Mouse (Mus musculus) kidney, adult 9 months (tissue): ENCODE results near the gene Kbtbd4.
"Not testable (repeated sequence)": the region's sequence is repeated elsewhere in the genome, so short reads cannot be mapped to it uniquely, and the experiment has no call there.

ENCODE experiments used
- DNase-seq: peaks from one replicate; pipeline ENCODE4 v3.0.0; 2022

Kbtbd4 gene

GRCm38 (mm10) chr2:90904076-90904855 is at the start of gene Kbtbd4, which contains the start of gene Ndufs3:
Kbtbd4 (plus strand) TSS chr2:90904740.
Ndufs3 (minus strand) TSS chr2:90904827.
- peak; percentile 92 for DNase-seq

DNA sequence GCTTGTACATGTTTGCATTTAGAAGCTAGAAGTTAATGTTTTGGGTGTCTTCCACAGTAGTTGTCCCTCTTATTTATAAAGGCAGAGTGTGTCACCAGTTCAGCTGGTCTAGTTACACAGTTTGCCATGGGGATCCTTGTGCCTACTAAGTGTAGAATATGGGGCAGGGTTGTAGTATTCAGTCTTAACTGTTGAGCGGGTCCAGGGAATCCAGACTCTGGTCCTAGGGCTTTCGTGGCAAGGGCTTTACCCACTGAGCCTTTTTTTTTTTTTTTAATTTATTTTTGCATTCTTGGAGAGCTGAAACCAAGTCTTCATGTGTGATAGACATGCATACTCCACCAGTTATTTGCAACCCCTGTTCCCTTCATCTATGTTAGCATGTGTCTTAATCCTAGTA is 43.1 kb upstream of the Kbtbd4 start:
- no peak for DNase-seq

DNA sequence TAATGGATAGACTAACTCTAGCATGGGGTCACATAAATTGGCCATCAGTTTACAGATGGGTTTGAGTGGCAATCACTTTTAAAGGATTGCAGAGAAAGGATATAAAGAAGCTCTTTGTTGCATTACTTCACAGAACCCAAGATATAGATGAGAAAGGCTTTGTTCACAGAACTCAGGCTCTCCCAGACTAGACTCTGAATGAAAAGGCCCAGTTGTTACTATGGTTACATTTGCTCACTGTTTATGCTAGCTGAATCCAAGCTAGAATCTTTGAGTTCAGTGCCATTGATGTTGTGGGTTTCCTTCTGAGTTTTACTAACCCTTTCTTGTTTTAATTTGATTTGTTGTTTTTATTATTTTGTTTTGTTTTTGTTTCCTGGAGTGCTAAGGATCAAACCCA is 40.4 kb upstream of the Kbtbd4 start:
- no peak for DNase-seq

DNA sequence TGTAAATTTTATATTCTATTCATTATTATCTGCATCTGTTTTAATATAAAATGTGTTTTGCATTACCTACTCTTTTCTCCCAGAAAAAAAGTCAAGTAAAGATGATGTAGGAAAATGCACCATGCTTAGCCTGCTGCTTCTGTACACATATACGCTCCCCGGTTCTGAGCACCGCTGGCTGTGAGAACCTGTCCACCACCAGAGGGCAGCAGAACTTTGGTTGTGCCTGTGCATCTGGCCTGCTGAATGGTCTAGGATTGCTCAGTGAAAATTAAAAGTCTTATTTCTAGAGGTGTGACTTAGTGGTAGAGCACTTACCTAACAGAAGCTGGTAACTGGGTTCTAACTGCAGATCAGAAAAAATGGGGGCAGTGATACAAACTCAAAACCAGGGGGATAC is 38.0 kb upstream of the Kbtbd4 start:
- peak; percentile 87 for DNase-seq

GRCm38 (mm10) chr2:90870136-90870601 is 34.4 kb upstream of the Kbtbd4 start:
- DNase-seq = no peak

GRCm38 (mm10) chr2:90871180-90871961 is 33.2 kb upstream of the Kbtbd4 start:
- DNase-seq = no peak

- no peak for DNase-seq
Observed at GRCm38 (mm10) chr2:90874025-90874424, 30.5 kb upstream of the Kbtbd4 start.

- no peak for DNase-seq
Observed at GRCm38 (mm10) chr2:90875239-90875638, 29.3 kb upstream of the Kbtbd4 start.

DNA sequence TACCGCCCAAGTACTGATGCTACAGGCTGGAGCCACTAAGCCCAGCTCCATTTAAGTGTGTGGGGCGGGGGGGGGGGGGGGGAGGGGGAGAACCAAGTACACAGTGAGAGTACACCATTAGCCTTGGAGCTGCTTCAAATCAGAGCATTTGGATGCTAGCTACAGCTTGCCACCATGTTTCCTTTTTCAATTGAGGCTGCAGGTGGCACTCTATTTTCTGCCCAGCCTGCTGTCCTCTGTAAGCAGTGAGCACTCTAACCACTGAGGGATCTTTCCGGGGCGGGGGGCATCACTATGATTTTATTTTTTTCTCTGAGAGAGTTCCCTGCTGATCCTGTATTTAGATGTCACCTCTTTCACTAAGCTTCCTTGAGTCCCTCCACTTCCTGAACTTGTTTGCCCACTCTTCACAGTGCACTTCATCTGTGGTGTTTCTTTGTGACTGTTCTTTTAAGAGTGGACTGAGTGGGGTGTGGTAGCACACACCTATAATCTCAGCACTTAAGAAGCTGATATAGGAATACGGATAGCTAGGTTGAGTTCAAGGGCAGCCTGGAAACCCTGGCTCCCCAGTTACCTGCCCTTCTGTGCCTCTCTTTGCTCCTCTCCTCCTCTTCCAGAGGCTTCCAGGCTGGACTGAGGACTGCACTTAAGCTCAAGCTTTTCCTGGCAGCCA is 26.8 kb upstream of the Kbtbd4 start:
- DNase-seq = no peak

- DNase-seq = no peak
Observed at GRCm38 (mm10) chr2:90879419-90879818, 25.1 kb upstream of the Kbtbd4 start.

DNA sequence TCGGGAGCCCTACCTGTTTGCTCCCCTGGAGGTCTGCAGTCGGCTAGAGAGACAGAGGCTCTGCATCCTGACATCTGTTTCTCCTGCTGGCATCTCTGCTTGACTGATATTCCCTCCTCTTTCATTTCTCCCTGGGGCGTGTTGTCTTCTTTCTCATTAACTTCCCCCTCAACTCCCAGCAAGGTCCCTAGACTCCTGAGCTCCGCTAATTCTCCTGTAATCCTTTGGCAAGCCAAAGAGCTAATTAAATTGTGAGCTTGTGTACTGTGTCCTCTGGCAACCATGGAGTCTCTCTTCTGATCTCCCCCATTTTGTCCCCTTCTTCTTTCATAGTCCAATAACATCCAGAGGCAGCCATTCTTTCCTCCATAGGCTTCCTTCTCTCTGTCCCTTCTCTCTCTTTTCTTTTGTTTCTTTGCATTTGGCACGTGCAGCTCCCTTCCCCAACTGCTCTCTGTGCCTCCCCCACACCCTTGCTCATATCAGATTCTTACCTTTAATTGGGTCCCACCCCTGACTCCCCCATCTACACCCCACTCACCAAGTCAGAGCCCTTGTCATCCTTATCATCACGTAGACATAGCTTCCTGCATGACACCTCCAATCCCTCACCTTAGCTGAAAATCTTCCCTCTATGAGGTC is 24.3 kb upstream of the Kbtbd4 start:
- no peak for DNase-seq

GRCm38 (mm10) chr2:90881824-90882223 is 22.7 kb upstream of the Kbtbd4 start:
- DNase-seq = no peak

GRCm38 (mm10) chr2:90885218-90886041 is 19.1 kb upstream of the Kbtbd4 start, which contains the start of gene C1qtnf4:
C1qtnf4 (plus strand) TSS chr2:90885860.
- no peak for DNase-seq

DNA sequence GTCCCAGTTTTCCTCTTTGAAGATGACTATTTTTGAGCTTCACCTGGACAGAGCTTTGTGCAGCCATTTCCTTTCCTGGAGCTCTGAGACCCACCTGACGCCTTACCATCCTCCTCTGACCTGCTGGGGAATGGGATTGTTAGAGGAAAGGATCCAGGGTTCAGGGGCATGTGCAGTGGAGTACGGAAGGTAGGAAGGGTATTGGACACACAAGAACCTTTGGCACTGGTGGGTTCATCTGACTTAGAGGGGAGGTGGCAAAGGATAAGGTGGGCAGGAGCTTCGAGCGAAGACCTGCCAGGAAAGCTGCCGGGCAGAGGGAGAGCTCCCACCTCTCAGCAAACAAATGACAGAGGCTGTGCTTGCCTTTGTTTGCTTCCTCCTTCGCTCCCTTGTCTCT is 18.1 kb upstream of the Kbtbd4 start:
- no peak for DNase-seq

DNA sequence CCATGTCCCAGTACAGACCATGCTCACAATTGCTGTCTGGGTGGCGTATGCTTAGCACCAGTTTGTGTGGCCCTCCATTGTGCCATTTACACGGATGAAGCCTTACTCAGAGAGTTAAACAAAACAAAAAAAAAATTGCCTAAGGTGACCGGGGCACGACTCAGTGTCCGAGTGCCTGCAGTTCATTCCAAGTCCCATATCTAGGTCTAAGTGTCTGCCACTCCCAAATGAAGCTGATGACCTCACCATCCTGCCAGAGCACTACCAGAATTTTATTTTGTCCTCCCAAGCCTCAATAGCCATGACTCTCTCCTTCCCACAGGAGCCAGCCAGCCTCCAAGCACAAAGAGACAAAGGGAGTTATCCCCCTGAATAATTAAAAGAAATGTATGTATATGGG is 16.9 kb upstream of the Kbtbd4 start:
- DNase-seq = no peak

DNA sequence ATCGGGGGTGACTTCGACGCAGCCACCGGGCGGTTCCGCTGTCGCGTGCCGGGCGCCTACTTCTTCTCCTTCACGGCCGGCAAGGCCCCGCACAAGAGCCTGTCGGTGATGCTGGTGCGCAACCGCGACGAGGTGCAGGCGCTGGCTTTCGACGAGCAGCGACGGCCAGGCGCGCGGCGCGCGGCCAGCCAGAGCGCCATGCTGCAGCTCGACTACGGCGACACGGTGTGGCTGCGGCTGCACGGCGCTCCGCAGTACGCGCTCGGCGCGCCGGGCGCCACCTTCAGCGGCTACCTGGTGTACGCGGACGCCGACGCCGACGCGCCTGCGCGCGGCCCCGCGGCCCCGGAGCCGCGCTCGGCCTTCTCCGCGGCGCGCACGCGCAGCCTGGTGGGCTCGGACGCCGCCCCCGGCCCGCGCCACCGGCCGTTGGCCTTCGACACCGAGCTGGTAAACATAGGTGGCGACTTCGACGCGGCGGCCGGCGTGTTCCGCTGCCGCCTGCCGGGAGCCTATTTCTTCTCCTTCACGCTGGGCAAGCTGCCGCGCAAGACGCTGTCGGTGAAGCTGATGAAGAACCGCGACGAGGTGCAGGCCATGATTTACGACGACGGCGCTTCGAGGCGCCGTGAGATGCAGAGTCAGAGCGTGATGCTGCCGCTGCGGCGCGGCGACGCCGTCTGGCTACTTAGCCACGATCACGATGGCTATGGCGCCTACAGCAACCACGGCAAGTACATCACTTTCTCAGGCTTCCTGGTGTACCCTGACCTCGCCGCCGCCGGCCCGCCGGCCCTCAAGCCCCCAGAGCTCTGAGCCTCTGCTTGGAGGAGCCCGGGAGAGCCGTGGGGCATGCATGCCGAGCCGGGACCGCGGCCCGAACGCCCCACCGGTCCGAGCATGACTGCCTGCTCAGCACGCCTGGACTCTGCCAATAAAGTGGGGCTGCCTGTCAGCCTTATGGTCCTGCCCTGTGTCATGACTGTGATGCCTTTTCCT is 14.7 kb upstream of the Kbtbd4 start:
- DNase-seq = peak; percentile 34

DNA sequence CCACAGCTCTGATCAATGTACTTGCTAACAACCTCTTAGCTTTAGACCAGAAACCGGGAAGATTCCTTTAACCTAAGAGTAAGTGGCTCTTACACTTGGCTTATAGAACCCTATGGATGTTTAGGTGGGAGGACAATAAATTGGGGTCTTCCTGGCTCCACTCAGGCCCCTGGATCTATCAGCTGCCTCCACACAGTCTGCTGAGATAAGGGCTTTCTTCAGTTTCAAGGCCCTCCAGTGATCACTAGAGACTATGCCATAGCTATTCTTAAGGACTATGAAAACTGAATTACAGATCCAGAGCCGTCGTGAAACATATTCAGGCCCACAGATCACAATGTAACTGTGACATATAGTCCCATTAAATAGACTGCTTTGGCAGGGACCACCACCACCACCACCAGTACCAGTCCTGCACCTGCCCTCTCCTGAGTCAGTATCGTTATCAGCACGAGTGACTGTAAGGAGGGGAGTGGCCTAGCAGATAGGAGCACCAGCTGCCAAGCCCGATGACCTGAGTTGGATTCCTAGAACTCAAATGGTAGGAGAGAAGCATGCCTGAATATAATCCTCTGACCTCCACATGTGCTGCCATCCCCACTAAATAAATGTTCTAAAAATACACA is 10.8 kb upstream of the Kbtbd4 start:
- DNase-seq = no peak

DNA sequence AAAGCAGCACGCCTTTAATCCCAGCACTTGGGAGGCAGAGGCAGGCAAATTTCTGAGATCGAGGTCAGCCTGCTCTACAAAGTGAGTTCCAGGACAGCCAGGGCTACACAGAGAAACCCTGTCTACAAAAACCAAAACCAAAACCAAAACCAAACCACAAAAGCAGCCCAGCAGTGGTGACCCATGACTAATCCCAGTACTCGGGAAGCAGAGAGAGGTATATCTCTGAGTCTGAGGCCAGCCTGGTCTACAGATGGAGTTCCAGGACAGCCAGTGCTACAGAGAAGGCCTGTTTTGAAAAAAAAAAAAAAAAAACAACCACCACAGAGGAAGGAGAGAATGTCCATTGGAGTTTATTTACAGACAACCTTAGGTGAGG is 10.3 kb upstream of the Kbtbd4 start:
- DNase-seq = not testable (repeated sequence)

- DNase-seq = no peak
Observed at GRCm38 (mm10) chr2:90903398-90903797, 1.1 kb upstream of the Kbtbd4 start.

- no peak for DNase-seq
Observed at GRCm38 (mm10) chr2:90904856-90905224, 300 bp downstream of the Kbtbd4 start.
